Mouse (Mus musculus) cortical plate, adult 2 months (tissue): Measurements from ENCODE around the gene Nfkbia.

ENCODE experiments used
- CTCF ChIP-seq: fragments of 200-500 bp; IDR thresholded peaks from 2 replicates; pipeline ENCODE4 v1.5.1; 2011; ENCODE audit warnings: mild to moderate bottlenecking, control low read depth, low read length; ENCODE audit not compliant: insufficient read depth; ENCODE audit errors: extremely low read depth
- POLR2A ChIP-seq: fragments of 200-500 bp; IDR thresholded peaks from 2 replicates; pipeline ENCODE4 v1.6.1; 2011; ENCODE audit warnings: mild to moderate bottlenecking, low read length, control low read depth; ENCODE audit not compliant: insufficient read depth; ENCODE audit errors: extremely low read depth

DNA sequence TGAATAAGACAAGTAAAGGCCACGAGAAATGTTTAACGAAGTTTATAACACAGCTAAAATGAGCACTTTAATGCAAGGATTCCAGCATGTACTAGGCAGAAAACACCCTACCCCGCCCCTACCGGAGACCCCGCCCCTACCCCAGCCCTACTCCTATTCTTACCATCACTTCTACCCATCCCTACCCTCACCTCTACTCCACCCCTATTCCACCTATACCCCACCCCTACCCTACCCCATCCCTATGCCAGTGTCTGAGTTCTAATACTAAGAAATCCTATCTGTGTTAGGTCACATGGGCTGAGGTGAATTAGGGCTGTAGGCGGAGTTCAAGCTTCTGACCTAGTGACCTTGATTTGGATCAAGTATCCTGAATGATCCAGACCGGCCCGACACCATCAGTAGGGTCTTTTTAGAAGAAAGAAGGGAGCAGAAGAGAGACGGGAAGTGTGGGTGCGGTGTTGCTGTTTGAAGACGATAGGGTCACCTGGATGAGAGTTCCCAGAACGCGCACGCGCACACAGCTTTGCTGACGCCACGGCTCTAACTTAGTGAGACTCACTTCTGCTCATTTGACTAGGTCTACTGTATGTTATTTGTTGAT lies 15.0 kb upstream of the Nfkbia start:
- TF ChIP-seq POLR2A (no peak), CTCF (no peak)
